Mouse (Mus musculus): ENCODE data around the gene Synm. TPM values are rescaled to one million over a fixed set of nuclear protein-coding genes. Genes with fewer than 3 reads are reported as not detected.

Synm gene
- total and polyA plus RNA-seq, 3 experiments, result not detected

- Histone ChIP-seq H3K9me3 (replicated peaks; ENCODE audit: low read length) (no peaks in the 10 kb centered on the region), H3K27ac (ENCODE audit: insufficient read depth, low read depth) (no peak overlapping the region), H3K36me3 (replicated peaks in 1 of 2; ENCODE audit: control insufficient read depth in 1 of 2, insufficient read depth in 1 of 2, low read length in 1 of 2) (no peaks in the 10 kb centered on the region), H3K4me1 (ENCODE audit: control insufficient read depth in 1 of 2, insufficient read depth in 2 of 2) (no peaks in the 10 kb centered on the region), H3K4me3 (replicated peaks in 1 of 3; ENCODE audit: low read depth in 2 of 3, low read length in 2 of 3, poor library complexity in 1 of 3) (no peak overlapping the region), H3K27me3 (replicated peaks) (peaks cover 76% of the 10 kb centered on the region), H3K79me2 (replicated peaks; ENCODE audit: control insufficient read depth, extremely low read depth, insufficient read depth, poor library complexity, severe bottlenecking) (no peaks in the 10 kb centered on the region), H3K4me2 (ENCODE audit: insufficient read depth, low read depth, poor library complexity, severe bottlenecking) (no peak overlapping the region), H3K9ac (ENCODE audit: insufficient read depth, low read depth) (no peak overlapping the region)
- in situ Hi-C loops (cut with MboI; ENCODE audit: low pct_ligation_motif_present, low pct_unique_long_range_greater_than_20kb, low sequenced_read_pairs) (no loop called here), dilution Hi-C loops (cut with MboI; ENCODE audit: extremely low pct_ligation_motif_present, extremely low pct_unique_long_range_greater_than_20kb, low sequenced_read_pairs) (no loop called here)
- peak; percentile 31 for DNase-seq (ENCODE audit: extremely low read depth)
- peak; percentile 77 to 88 for TF ChIP-seq CTCF (conservative IDR thresholded peaks at IDR 0.05 in 1 of 2, IDR thresholded peaks at IDR 0.05 in 1 of 2; ENCODE audit: low read depth in 2 of 2, low read length in 2 of 2)
- TF ChIP-seq NELFE (IDR thresholded peaks at IDR 0.05; ENCODE audit: low read depth, low read length), result no peak
- TF ChIP-seq SMC3 (IDR thresholded peaks at IDR 0.05; ENCODE audit: low read depth, low read length), result peak; percentile 83
- TF ChIP-seq RAD21 (IDR thresholded peaks at IDR 0.05; ENCODE audit: low read depth, low read length), result peak; percentile 90
Measured at GRCm38 (mm10) chr7:67788713-67789112, 29.2 kb upstream of the Synm start.

- dilution Hi-C loops (cut with MboI; ENCODE audit: extremely low pct_ligation_motif_present, extremely low pct_unique_long_range_greater_than_20kb, low sequenced_read_pairs), result no loop called here
- no peak overlapping the region for H3K9ac ChIP-seq (ENCODE audit: insufficient read depth, low read depth)
Measured at GRCm38 (mm10) chr7:67787861-67788260, 28.3 kb upstream of the Synm start.

GRCm38 (mm10) chr7:67776636-67777305 lies 17.2 kb upstream of the Synm start:
- no peak overlapping the region for H3K4me2 ChIP-seq (ENCODE audit: insufficient read depth, low read depth, poor library complexity, severe bottlenecking)
- no peak overlapping the region for H3K27ac ChIP-seq (ENCODE audit: insufficient read depth, low read depth)
- DNase-seq (ENCODE audit: extremely low read depth), result no peak
- no peaks in the 10 kb centered on the region for H3K36me3 ChIP-seq (replicated peaks in 1 of 2; ENCODE audit: control insufficient read depth in 1 of 2, insufficient read depth in 1 of 2, low read length in 1 of 2)
- H3K9ac ChIP-seq (ENCODE audit: insufficient read depth, low read depth), result no peak overlapping the region
- H3K9me3 ChIP-seq (replicated peaks; ENCODE audit: low read length), result no peaks in the 10 kb centered on the region
- dilution Hi-C loops (cut with MboI; ENCODE audit: extremely low pct_ligation_motif_present, extremely low pct_unique_long_range_greater_than_20kb, low sequenced_read_pairs), result no loop called here
- in situ Hi-C loops (cut with MboI; ENCODE audit: low pct_ligation_motif_present, low pct_unique_long_range_greater_than_20kb, low sequenced_read_pairs), result no loop called here
- H3K4me1 ChIP-seq (ENCODE audit: control insufficient read depth in 1 of 2, insufficient read depth in 2 of 2), result peaks cover 0 to 5% of the 10 kb centered on the region in 2 experiments; a peak in 2 of 4 replicates
- H3K79me2 ChIP-seq (replicated peaks; ENCODE audit: control insufficient read depth, extremely low read depth, insufficient read depth, poor library complexity, severe bottlenecking), result no peaks in the 10 kb centered on the region
- no peak for TF ChIP-seq MAZ (IDR thresholded peaks at IDR 0.05; ENCODE audit: low read depth, low read length)
- no peak for TF ChIP-seq ZNF384 (IDR thresholded peaks at IDR 0.05; ENCODE audit: low read depth, low read length)
- no peak for TF ChIP-seq E2F4 (IDR thresholded peaks at IDR 0.05; ENCODE audit: insufficient replicate concordance, low read depth, low read length)
- TF ChIP-seq ZC3H11A (IDR thresholded peaks at IDR 0.05; ENCODE audit: low read depth, low read length), result no peak
- no peak for TF ChIP-seq PAX5 (IDR thresholded peaks at IDR 0.05; ENCODE audit: low read length)
- no peak for TF ChIP-seq MEF2A (IDR thresholded peaks at IDR 0.05; ENCODE audit: borderline replicate concordance, low read depth, low read length)
- no peak for TF ChIP-seq ZMIZ1 (IDR thresholded peaks at IDR 0.05; ENCODE audit: low read depth, low read length)
- TF ChIP-seq MYC (IDR thresholded peaks at IDR 0.05; ENCODE audit: low read depth, low read length), result no peak
- TF ChIP-seq KAT2A (IDR thresholded peaks at IDR 0.05; ENCODE audit: insufficient replicate concordance, low read length), result no peak
- no peak for TF ChIP-seq POLR2A (IDR thresholded peaks at IDR 0.05; ENCODE audit: low read depth, low read length)
- TF ChIP-seq BHLHE40 (IDR thresholded peaks at IDR 0.05; ENCODE audit: low read depth, low read length), result no peak
- TF ChIP-seq RCOR1 (conservative IDR thresholded peaks at IDR 0.05; ENCODE audit: low read depth, low read length), result no peak
- no peak for TF ChIP-seq USF1 (IDR thresholded peaks at IDR 0.05; ENCODE audit: low read depth, low read length)
- H3K27me3 ChIP-seq (replicated peaks), result peaks cover 72% of the 10 kb centered on the region
- no peak overlapping the region for H3K4me3 ChIP-seq (replicated peaks in 1 of 3; ENCODE audit: low read depth in 2 of 3, low read length in 2 of 3, poor library complexity in 1 of 3)

More at GRCm38 (mm10) chr7:67787861-67788260, 28.3 kb upstream of the Synm start:
- Histone ChIP-seq H3K27me3 (replicated peaks) (peaks cover 69% of the 10 kb centered on the region), H3K9me3 (replicated peaks; ENCODE audit: low read length) (no peaks in the 10 kb centered on the region), H3K36me3 (replicated peaks in 1 of 2; ENCODE audit: control insufficient read depth in 1 of 2, insufficient read depth in 1 of 2, low read length in 1 of 2) (no peaks in the 10 kb centered on the region), H3K4me2 (ENCODE audit: insufficient read depth, low read depth, poor library complexity, severe bottlenecking) (no peak overlapping the region), H3K27ac (ENCODE audit: insufficient read depth, low read depth) (no peak overlapping the region), H3K79me2 (replicated peaks; ENCODE audit: control insufficient read depth, extremely low read depth, insufficient read depth, poor library complexity, severe bottlenecking) (no peaks in the 10 kb centered on the region), H3K4me1 (ENCODE audit: control insufficient read depth in 1 of 2, insufficient read depth in 2 of 2) (no peaks in the 10 kb centered on the region), H3K4me3 (replicated peaks in 1 of 3; ENCODE audit: low read depth in 2 of 3, low read length in 2 of 3, poor library complexity in 1 of 3) (no peak overlapping the region)
- TF ChIP-seq NELFE (IDR thresholded peaks at IDR 0.05; ENCODE audit: low read depth, low read length) (no peak), SIN3A (IDR thresholded peaks at IDR 0.05; ENCODE audit: low read length) (no peak), JUND (conservative IDR thresholded peaks at IDR 0.05; ENCODE audit: low read depth, low read length) (no peak), CHD1 (IDR thresholded peaks at IDR 0.05; ENCODE audit: low read depth, low read length) (no peak), GABPA (IDR thresholded peaks at IDR 0.05; ENCODE audit: insufficient replicate concordance, low read depth, low read length) (no peak), ZKSCAN1 (IDR thresholded peaks at IDR 0.05; ENCODE audit: borderline replicate concordance, low read depth, low read length) (no peak), POLR2AphosphoS2 (IDR thresholded peaks at IDR 0.05; ENCODE audit: low read depth, low read length) (no peak), RCOR1 (conservative IDR thresholded peaks at IDR 0.05; ENCODE audit: low read depth, low read length) (no peak), ZNF384 (IDR thresholded peaks at IDR 0.05; ENCODE audit: low read depth, low read length) (no peak), IRF4 (IDR thresholded peaks at IDR 0.05; ENCODE audit: low read depth, low read length) (no peak), ZMIZ1 (IDR thresholded peaks at IDR 0.05; ENCODE audit: low read depth, low read length) (no peak), RAD21 (IDR thresholded peaks at IDR 0.05; ENCODE audit: low read depth, low read length) (no peak), MAZ (IDR thresholded peaks at IDR 0.05; ENCODE audit: low read depth, low read length) (no peak)
- in situ Hi-C loops (cut with MboI; ENCODE audit: low pct_ligation_motif_present, low pct_unique_long_range_greater_than_20kb, low sequenced_read_pairs), result no loop called here
- no peak for DNase-seq (ENCODE audit: extremely low read depth)
